Mouse (Mus musculus) kidney, postnatal 14 days (tissue): ENCODE data around the gene Naaladl2.

ENCODE experiments used
- DNase-seq: peaks from one replicate; pipeline ENCODE4 v3.0.0; 2022; ENCODE audit warnings: mixed read lengths

Gene Naaladl2

DNA sequence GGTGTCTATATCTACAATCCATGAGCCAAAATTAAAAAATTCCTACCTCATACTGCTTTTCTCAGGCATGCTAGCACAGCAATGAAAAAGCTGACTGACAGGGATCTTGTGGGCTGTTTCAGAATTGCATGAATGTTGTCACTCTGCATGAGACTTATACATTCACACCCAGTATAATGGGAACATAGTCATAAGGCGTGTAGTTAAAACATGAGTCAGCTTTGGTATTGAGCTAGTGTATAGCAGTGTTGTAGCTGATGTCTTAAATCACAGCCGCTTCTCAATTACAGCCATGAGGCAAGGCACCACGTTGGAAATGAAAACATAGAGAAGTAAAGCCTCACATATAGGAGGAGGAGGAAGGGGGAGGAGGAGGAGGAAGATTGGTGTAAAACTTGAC lies 473.6 kb downstream of the Naaladl2 start:
- no peak for DNase-seq

- DNase-seq: no peak
Measured at GRCm38 (mm10) chr3:24668052-24668916, 475.8 kb downstream of the Naaladl2 start.

- DNase-seq: no peak
Measured at GRCm38 (mm10) chr3:24665408-24665807, 478.7 kb downstream of the Naaladl2 start.

DNA sequence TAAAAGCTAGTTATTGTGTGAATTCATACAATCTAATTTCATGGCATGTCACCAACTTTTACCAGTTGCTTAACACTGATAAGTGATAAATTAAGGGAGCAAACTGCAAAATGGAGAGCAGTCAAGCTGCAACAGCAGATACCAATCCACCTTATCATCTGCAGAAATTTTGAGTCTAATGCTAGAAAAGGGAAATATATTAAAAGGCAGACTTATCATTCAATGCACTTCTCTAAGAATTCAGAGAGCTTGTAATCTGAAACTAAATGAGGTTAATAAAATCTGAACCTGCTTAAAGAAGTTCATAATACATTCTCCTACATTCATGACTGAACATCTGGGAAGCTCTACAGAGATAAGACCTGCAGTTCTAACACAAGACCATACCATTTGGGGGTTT lies 480.3 kb downstream of the Naaladl2 start:
- DNase-seq: no peak

- no peak for DNase-seq
Measured at GRCm38 (mm10) chr3:24630032-24630431, 514.0 kb downstream of the Naaladl2 start.

DNA sequence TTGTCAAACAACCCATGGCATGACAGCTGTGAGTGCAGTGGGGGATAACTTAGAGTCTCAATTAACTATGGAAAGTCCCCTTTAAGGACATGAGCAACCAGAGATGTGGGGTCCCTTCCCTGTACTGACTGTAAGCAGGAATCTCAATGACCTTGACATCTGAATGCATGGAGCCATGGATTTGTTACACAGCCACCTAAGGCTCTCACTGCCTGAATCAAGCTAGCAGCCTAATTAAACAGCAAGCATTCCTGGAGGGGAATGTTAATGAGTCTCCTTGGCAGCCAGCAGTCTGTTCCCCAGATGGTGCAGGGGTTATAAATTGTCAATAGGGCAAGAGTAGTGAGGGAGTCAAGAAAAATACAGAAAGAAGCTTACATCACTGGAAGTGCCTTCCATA lies 538.6 kb downstream of the Naaladl2 start:
- DNase-seq: peak; percentile 5

DNA sequence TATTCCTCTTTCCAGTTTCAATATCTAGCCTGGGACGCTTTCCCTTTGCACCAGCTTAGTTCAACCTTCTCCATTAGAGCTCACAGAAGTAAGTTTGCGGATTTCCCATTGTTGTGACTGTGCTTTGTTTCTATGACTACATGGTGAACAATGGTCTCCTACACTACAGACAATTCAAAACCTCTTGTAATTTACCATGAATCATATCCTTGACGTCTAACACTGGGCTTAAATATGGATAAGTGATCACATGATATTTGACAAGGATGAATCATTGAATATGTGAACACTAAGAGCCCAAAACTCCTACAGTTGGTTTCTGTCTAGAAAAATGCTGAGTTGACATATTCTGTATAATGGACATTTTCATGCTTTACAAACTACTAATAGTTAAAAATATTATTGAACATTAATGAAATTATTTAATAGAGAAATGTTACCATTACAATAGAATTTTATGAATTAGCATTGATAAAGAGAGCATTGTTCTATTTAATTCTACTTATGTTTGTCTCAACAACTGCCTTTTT lies 539.2 kb downstream of the Naaladl2 start:
- DNase-seq: no peak

- no peak for DNase-seq
Measured at GRCm38 (mm10) chr3:24595447-24595846, 548.6 kb downstream of the Naaladl2 start.

- no peak for DNase-seq
Measured at GRCm38 (mm10) chr3:24556617-24557016, 587.4 kb downstream of the Naaladl2 start.

- no peak for DNase-seq
Measured at GRCm38 (mm10) chr3:24553701-24554100, 590.4 kb downstream of the Naaladl2 start.

- DNase-seq: no peak
Measured at GRCm38 (mm10) chr3:24552631-24553030, 591.4 kb downstream of the Naaladl2 start.

- no peak for DNase-seq
Measured at GRCm38 (mm10) chr3:24533775-24534458, 610.1 kb downstream of the Naaladl2 start.

GRCm38 (mm10) chr3:24514918-24515317 lies 629.1 kb downstream of the Naaladl2 start:
- no peak for DNase-seq

DNA sequence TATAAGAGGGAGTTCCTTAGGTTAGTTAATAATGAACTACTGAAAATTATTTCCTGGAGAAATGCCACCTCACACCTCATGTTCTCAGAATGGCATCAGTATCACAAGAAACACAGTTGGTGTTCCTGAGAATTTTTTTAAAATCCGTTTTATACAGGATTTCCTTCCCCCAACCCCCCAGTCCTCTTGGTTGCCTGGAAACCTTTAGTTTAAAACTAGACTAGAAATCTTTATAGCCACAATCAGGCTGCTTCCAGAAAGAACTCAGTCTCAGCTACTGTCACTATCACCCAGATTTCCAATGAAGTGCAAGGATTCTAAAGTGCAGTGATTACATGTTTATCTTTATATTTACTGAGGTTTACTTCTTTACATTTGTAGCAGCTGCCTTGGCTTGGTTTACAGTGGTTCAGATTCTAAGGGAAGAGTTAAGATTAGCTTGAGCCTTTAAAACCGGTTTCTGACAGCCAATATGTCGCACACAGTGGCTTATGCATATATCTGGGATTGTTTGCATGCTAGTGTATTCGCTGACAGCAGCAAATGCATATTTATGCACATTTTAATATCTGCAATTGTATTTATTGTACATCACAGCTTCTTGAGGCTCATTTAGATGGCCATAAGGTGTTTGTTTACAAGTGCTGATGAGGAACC lies 657.5 kb downstream of the Naaladl2 start:
- DNase-seq: no peak

DNA sequence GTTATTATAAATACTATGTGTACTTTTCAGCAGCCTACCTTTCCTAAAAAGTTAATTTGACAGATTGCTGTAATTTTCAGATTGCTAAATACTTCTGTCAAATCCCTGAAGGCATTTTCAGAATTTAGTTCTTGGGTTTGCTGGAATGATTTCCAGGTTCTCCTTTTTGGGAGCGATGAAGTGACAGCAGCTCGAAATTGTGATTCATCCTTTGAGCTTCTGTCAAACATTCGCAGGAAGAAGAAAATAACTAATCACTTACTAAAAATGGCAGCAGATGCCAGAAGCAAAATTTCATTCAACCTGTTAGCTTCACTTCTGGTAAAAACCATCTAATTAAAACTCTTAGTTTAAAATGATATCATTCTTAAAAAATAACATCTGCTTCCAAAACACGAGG lies 680.1 kb downstream of the Naaladl2 start:
- DNase-seq: no peak

DNA sequence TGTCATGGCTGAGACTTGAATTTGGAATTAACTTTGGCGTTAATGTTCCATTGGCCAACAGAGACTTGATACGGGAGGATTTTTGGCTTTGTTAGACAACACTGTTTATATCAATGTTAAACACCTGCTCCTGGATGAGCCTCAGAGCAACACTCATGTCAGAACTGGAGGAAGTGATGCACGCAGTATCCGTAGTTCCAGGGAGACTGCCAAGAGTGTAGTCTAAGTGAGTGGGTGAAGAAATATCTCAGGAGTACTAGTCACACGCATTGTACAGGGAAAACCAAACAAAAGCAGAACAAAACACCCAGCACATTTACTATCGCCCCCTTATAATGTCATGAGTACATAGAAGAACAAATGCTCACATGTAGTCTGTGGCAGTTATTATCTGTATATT lies 703.4 kb downstream of the Naaladl2 start:
- DNase-seq: no peak

- no peak for DNase-seq
Measured at GRCm38 (mm10) chr3:24432761-24433160, 711.3 kb downstream of the Naaladl2 start.

- DNase-seq: no peak
Measured at GRCm38 (mm10) chr3:24391737-24392136, 752.3 kb downstream of the Naaladl2 start.

- DNase-seq: no peak
Measured at GRCm38 (mm10) chr3:24391311-24391710, 752.8 kb downstream of the Naaladl2 start.

DNA sequence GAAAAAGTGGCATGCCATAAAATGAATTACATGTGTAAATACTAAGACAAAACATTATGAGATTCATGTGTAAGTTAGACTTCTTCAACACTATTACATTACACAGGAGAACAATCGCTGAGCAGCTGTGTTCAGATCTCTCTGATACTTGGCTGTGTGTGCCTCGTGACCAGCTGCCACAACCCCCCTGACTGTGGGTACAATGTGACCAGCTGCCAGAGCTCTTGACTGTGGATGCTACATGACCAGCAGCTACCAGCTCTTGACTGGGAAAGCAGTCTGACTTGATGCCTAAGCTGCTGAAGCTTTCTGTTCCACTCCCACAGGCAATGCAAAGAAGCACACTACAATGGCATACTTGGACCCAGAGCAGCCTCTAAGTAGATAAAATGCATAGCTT lies 789.1 kb downstream of the Naaladl2 start:
- no peak for DNase-seq

GRCm38 (mm10) chr3:24321489-24322405 lies 822.3 kb downstream of the Naaladl2 start:
- peak; percentile 11 for DNase-seq

GRCm38 (mm10) chr3:24314658-24315297 lies 829.3 kb downstream of the Naaladl2 start:
- no peak for DNase-seq
